Mouse (Mus musculus): ENCODE measurements at regions not wholly inside any gene's neighbourhood (a gene's known extent, or its start where the extent isn't known, plus 50 kb on each side); places are given as distances from the start of the nearest gene placed in this dataset.

- no peak for TF ChIP-seq POLR2A (IDR thresholded peaks at IDR 0.05; ENCODE audit: low read depth, low read length)
- no peak for TF ChIP-seq CTCF (conservative IDR thresholded peaks at IDR 0.05; ENCODE audit: insufficient read depth, insufficient read length, low read depth, low read length)
Measured at GRCm38 (mm10) chr13:30080705-30081474, 55.4 kb upstream of the Mboat1 start.
